7 mouse cellular contexts compared by ENCODE assay signal in genomic region chr3:135825754-135826683, GRCm38 (mm10). TPM values are rescaled to one million over a fixed set of nuclear protein-coding genes. Genes with fewer than 3 reads are reported as not detected.
A peak's percentile ranks its signal among the peaks of the same experiment; 100 is the strongest.
DNase-seq lines count a peak whose midpoint lies in the region; ATAC-seq lines count a peak whose summit lies in the region.

No protein-coding gene starts in this region.

- peak overlapping the region; percentile 90 for H3K27ac ChIP-seq in intestine, embryonic 16.5 days (ENCODE audit: low read length)
- no peak overlapping the region for H3K27ac ChIP-seq in limb, embryonic 11.5 days (replicated peaks; ENCODE audit: low read depth, low read length)
- H3K27ac ChIP-seq in midbrain, embryonic 12.5 days (replicated peaks): peak overlapping the region; percentile 46

- peak; percentile 63 for DNase-seq in adrenal gland, postnatal 14 days
- peak; percentile 36 for DNase-seq in embryo, embryonic 11.5 days (ENCODE audit: low read depth, low spot score)
- peak; percentile 22 to 49 for DNase-seq in gastrocnemius, postnatal 4 days (ENCODE audit: low spot score in 2 of 2)
- peak; percentile 74 for DNase-seq in limb, embryonic 11.5 days (ENCODE audit: low spot score)
- peak; percentile 33 to 55 for DNase-seq in spleen, adult 18-20 months

- H3K4me2 ChIP-seq in intestine, embryonic 16.5 days (ENCODE audit: low read depth, low read length): peak overlapping the region; percentile 93
- H3K4me2 ChIP-seq in limb, embryonic 11.5 days (ENCODE audit: low read depth, severe bottlenecking): peak overlapping the region; percentile 98
- H3K4me2 ChIP-seq in midbrain, embryonic 12.5 days (replicated peaks): peak overlapping the region; percentile 89

- no peaks in the 10 kb centered on the region for H3K9me3 ChIP-seq in intestine, embryonic 16.5 days (ENCODE audit: control insufficient read depth, low read length)
- no peaks in the 10 kb centered on the region for H3K9me3 ChIP-seq in limb, embryonic 11.5 days (ENCODE audit: control insufficient read depth, low read length)
- H3K9me3 ChIP-seq in midbrain, embryonic 12.5 days: no peaks in the 10 kb centered on the region

- peaks cover 9% of the 10 kb centered on the region; the same call in 1 of the 2 replicates for H3K4me1 ChIP-seq in intestine, embryonic 16.5 days (ENCODE audit: control insufficient read depth, insufficient read depth, low read length)
- peaks cover 3% of the 10 kb centered on the region; the same call in 1 of the 2 replicates for H3K4me1 ChIP-seq in limb, embryonic 11.5 days (ENCODE audit: control insufficient read depth, insufficient read depth, low read length)
- peaks cover 18% of the 10 kb centered on the region; the same call in 1 of the 2 replicates for H3K4me1 ChIP-seq in midbrain, embryonic 12.5 days

- WGBS in intestine, embryonic 16.5 days: under 1% methylated on average over 57 of the region's 57 CpGs
- WGBS in limb, embryonic 11.5 days: under 1% methylated on average over 57 of the region's 57 CpGs
- WGBS in midbrain, embryonic 12.5 days: under 1% methylated on average over 57 of the region's 57 CpGs

- ATAC-seq in intestine, embryonic 16.5 days: peak; percentile 78
- ATAC-seq in limb, embryonic 11.5 days (ENCODE audit: insufficient number of reproducible peaks, low FRiP score, low TSS enrichment, low read depth): peak; percentile 77
- peak; percentile 77 for ATAC-seq in midbrain, embryonic 12.5 days (ENCODE audit: low FRiP score, low read depth)

- no peaks in the 10 kb centered on the region for H3K36me3 ChIP-seq in intestine, embryonic 16.5 days (ENCODE audit: control insufficient read depth, insufficient read depth, low read length)
- H3K36me3 ChIP-seq in limb, embryonic 11.5 days (ENCODE audit: control insufficient read depth, insufficient read depth, low read length): no peaks in the 10 kb centered on the region
- H3K36me3 ChIP-seq in midbrain, embryonic 12.5 days: no peaks in the 10 kb centered on the region

- H3K9ac ChIP-seq in intestine, embryonic 16.5 days (ENCODE audit: low read depth, low read length): peak overlapping the region; percentile 86
- H3K9ac ChIP-seq in limb, embryonic 11.5 days (ENCODE audit: low read length): peak overlapping the region; percentile 71
- H3K9ac ChIP-seq in midbrain, embryonic 12.5 days (replicated peaks): peak overlapping the region; percentile 63

- H3K27me3 ChIP-seq in intestine, embryonic 16.5 days (replicated peaks; ENCODE audit: control insufficient read depth, insufficient read depth, low read length): no peaks in the 10 kb centered on the region
- 0 out of 2 replicates have a peak, but pooled peaks cover 2% of the 10 kb centered on the region for H3K27me3 ChIP-seq in limb, embryonic 11.5 days (ENCODE audit: control insufficient read depth, insufficient read depth, low read length)
- H3K27me3 ChIP-seq in midbrain, embryonic 12.5 days: peaks cover 11% of the 10 kb centered on the region

- peak overlapping the region; percentile 85 for H3K4me3 ChIP-seq in intestine, embryonic 16.5 days (ENCODE audit: low read length)
- peak overlapping the region; percentile 55 for H3K4me3 ChIP-seq in limb, embryonic 11.5 days (ENCODE audit: low read depth, low read length)
- peak overlapping the region; percentile 59 for H3K4me3 ChIP-seq in midbrain, embryonic 12.5 days

RNA-seq across cellular contexts. Expression of gene Slc39a8, which starts 0.9 kb away (rescaled TPM):
- total RNA-seq in adrenal gland, postnatal 14 days (2021): 4.8 and 7.1 TPM in 2 replicates
- 1 to 10 TPM; 1.8 to 2.3 TPM for total RNA-seq in gastrocnemius, postnatal 4 days (2021)
- 22.7 and 32.3 TPM in 2 replicates for polyA plus RNA-seq in intestine, embryonic 16.5 days (2015; fragmentation: Nextera tagmentation; extraction: Ambion mirVana)
- polyA plus RNA-seq in limb, embryonic 11.5 days (2014; fragmentation: Nextera tagmentation; extraction: Ambion mirVana): 9.0 and 12.0 TPM in 2 replicates
- 16.5 and 16.7 TPM in 2 replicates for polyA plus RNA-seq in midbrain, embryonic 12.5 days (2016; fragmentation: Nextera tagmentation; extraction: Ambion mirVana)
